Mouse (Mus musculus): ENCODE data around the gene Ssr4.

Gene Ssr4

GRCm38 (mm10) chrX:73815072-73815471 lies 28.2 kb downstream of the Ssr4 start:
- DNase-seq (ENCODE audit: low read depth) = no peak

DNA sequence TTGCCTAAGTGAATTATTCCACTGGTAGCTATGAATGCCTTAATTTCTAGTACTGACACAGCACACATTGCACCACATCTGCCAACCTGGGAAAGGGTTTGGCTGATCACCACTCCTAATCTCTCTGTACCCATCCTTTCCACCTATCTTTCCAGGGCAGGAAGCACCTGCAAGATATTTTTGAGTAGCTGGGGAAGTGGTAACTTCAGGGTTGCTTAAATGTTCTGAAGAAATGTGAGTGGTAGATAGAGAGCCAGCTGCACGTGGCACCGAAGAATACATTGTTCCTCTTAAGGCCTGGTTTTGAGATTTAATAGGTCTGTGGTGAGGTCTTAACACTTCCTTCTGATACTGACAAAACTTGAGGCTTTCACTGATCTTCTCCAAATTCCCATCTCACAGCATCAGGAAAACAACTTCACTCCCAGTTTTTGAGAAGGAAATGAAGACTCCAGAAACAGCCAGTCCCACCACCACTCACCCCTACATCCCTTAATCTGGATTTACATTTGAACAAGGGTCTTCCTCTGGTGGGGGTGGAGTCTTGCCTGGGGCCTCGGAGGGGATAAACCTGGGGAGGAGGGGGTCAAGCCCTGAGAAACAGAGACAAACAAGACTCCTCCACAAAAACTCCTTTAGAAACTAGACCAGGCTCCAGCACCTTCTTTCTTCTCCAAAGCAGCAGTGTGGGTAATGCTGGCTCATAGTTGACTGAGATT lies 29.9 kb downstream of the Ssr4 start:
- no peak for DNase-seq (ENCODE audit: low read depth)

DNA sequence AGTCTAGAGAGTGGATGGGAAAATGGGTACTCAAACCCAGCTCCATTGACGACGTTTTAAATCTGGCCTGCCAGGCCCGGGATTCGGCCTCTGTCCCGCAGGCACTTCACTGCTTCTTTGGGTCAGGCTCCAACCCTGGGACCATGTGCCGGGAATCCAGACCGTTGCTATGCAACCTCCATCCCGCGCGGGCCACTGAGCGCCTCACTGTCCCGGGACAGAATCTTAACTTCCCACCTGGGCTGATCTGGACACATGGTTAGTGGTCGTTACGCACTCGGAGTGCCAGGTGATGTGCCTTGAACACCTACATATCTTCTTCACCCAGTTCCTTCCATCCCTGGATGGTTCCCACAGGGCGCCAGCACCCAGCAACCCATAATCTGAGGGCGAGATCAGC lies 36.9 kb downstream of the Ssr4 start:
- no peak for DNase-seq (ENCODE audit: low read depth)

DNA sequence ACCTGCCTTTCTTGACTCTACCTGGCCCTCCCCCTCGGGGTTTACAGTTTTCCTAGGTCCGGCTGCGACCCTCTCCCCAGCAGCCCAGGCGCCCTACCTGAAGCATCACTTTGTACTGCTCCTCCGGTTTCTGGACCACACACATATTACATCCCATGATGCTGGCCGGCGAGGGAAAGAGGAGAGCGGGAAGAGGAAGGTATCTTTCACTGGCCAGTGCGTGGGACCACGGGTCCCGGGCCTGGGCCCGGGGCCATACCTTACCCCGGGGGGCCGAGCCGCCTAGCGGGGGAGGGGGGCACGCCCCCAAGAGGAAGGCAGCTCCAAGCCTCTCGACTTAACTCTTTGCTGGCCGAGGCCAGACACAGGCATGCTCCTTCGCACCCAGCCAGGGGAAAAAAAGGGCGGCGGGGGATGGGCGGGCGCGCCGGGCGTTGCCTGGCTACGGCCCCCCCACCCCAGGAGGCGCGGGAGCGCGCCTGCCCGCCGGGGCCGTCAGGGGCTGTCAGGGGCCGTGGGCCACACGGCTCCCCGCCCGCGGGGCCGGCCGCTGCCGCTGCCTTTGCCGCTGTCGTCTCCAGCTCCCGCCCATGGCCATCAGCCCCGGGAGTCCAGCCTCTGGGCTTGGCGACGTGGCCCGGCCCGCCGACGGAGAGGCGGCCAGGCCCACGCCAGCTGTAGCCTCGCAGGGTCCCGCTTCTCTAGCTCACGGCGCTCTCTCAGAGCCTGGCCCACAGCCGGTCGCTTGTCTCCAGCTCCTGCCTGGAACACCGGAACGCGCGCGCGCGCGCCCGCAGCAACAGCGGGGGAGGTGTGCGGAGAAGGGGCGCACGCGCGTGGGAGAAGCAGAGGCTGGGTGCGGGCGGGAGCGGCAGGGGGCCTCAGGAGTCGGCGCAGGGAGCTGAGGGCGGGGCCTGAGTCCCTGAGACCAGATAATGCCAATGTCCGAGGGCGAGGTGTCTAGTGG lies 37.6 kb downstream of the Ssr4 start, which contains the start of gene Pdzd4:
Pdzd4 (minus strand) TSS at position 785 of the 967 bp plus-strand sequence.
- DNase-seq (ENCODE audit: low read depth) = peak; percentile 31

DNA sequence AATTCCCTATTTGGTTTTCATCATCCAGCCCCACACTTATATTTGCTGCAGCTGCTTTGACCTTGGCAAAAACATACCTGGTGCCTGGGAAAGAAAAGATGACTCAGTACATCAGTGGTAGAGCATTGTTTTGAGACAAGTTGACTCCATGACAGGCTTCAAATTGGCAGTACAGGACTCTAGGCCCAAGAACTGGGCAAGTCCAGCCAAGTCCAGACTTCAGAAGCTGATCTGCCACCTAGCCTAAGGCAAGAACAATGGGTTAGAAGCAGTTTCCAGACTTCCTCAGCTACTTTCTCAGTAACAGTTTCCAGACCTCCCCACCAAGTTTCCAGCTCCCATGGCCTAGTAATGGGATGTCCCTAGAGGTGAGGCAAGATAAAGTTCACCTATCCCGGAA lies 48.9 kb downstream of the Ssr4 start:
- no peak for DNase-seq (ENCODE audit: low read depth)

DNA sequence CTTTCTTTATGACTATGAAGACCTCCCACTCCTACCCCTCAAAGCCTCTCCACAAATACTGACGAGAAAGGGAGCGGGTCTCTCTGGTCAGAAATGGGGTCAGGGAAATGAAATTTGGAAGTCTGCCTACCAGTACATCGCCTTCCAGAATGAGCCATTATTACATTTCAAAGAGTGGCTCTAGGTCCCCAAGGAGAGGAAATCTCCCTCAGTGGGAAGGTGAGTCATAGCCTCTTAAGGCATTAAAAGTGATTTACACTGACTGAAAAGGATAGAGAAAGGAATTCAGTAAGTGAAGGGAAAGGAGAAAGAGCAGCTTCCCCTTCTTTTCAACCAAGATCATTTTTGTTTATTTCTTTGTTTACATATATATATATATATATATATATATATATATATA lies 49.9 kb downstream of the Ssr4 start:
- DNase-seq (ENCODE audit: low read depth) = no peak
